Mouse (Mus musculus) urinary bladder, postnatal 25 days (tissue): ENCODE results near the gene Tox2.

ENCODE experiments used
- DNase-seq: peaks from one replicate; pipeline ENCODE4 v3.0.0; 2022; ENCODE audit warnings: low spot score

Tox2 gene

GRCm38 (mm10) chr2:163370175-163370574, 167.2 kb downstream of the Tox2 start:
- DNase-seq, result no peak

- no peak for DNase-seq
Measured at GRCm38 (mm10) chr2:163372627-163373026, 169.7 kb downstream of the Tox2 start.
